Comparison of ENCODE assay signal across 8 mouse cellular contexts in the genomic region with DNA sequence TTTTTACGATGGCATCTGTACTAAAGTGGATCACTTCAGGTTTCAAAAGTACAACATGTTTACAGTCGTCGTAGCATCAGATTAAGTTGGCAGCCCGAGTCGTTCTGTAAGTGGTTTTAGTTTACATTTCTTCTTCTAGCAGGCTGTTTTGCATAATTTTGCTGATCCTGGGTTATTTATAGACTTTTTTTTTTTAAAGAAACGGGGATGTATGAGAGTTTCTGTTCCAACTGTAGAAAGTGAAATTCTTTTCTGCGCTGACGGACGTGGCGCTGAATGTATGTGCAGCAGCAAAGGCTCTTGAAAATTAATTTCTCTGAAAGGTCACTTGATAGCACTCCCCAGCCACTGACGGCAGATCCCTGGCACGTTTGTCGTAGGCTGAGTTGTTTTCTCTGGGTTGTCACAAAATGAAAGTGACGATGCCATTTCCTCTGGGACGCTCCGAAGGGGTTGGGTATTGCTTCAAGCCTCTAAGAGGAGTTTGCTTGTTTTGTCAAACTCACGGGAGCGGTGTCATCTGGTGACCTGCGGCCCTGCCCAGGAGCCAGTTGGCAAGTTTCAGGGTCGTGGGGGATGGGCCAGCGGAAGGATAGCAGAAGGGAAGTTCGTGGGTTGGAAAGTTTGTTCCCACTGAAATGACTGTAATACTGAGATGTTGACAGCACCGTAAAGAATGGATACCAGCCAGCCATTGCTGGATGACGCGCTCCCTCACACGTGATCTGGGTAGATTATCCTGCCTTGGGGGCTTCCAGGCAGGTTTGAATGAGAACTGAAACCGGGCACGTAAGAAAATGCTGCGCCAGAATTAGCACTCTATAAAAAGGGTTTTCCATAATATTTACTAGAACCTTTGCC.
A peak's percentile ranks its signal among the peaks of the same experiment; 100 is the strongest.
DNase-seq lines count a peak whose midpoint lies in the region; ATAC-seq and TF ChIP-seq lines count a peak whose summit lies in the region.

No protein-coding gene starts in this region.

- no peaks in the 10 kb centered on the region for H3K27me3 ChIP-seq in intestine, embryonic 14.5 days (replicated peaks; ENCODE audit: control insufficient read depth, insufficient read depth, low read length)
- peaks cover 13% of the 10 kb centered on the region for H3K27me3 ChIP-seq in limb, embryonic 12.5 days
- peaks cover 21% of the 10 kb centered on the region for H3K27me3 ChIP-seq in midbrain, embryonic 12.5 days
- H3K27me3 ChIP-seq in spleen, adult 2 months (ENCODE audit: control insufficient read depth, insufficient read depth, low read length) = no peaks in the 10 kb centered on the region

- TF ChIP-seq CTCF in cortical plate, adult 2 months (IDR thresholded peaks at IDR 0.05; ENCODE audit: extremely low read depth, insufficient read depth, low read length) = no peak
- TF ChIP-seq CTCF in spleen, adult 2 months (IDR thresholded peaks at IDR 0.05; ENCODE audit: extremely low read depth, insufficient read depth, insufficient read length, insufficient replicate concordance) = no peak

- intact Hi-C loops in gastrocnemius, postnatal 36 days (cut with DNase I) = no loop called here

- H3K36me3 ChIP-seq in intestine, embryonic 14.5 days (ENCODE audit: control insufficient read depth, insufficient read depth, low read length) = no peaks in the 10 kb centered on the region
- H3K36me3 ChIP-seq in limb, embryonic 12.5 days = no peaks in the 10 kb centered on the region
- H3K36me3 ChIP-seq in midbrain, embryonic 12.5 days = no peaks in the 10 kb centered on the region
- no peaks in the 10 kb centered on the region for H3K36me3 ChIP-seq in spleen, adult 2 months (ENCODE audit: control insufficient read depth, insufficient read depth, low read length)

- peak overlapping the region; percentile 41 for H3K9ac ChIP-seq in intestine, embryonic 14.5 days (ENCODE audit: low read length)
- H3K9ac ChIP-seq in limb, embryonic 12.5 days (replicated peaks) = peak overlapping the region; percentile 45; the same call in 1 of the 2 replicates
- peak overlapping the region; percentile 37 for H3K9ac ChIP-seq in midbrain, embryonic 12.5 days (replicated peaks)

- no peak for TF ChIP-seq POLR2A in cortical plate, adult 2 months (IDR thresholded peaks at IDR 0.05; ENCODE audit: extremely low read depth, insufficient read depth, low read length)
- TF ChIP-seq POLR2A in spleen, adult 2 months (IDR thresholded peaks at IDR 0.05; ENCODE audit: low read depth, low read length) = no peak

- H3K4me2 ChIP-seq in intestine, embryonic 14.5 days (ENCODE audit: low read length) = peak overlapping the region; percentile 69
- H3K4me2 ChIP-seq in limb, embryonic 12.5 days = peak overlapping the region; percentile 95
- H3K4me2 ChIP-seq in midbrain, embryonic 12.5 days (replicated peaks) = peak overlapping the region; percentile 85

- DNase-seq in right cerebral cortex, adult 18-20 months = peak; percentile 47
- DNase-seq in right cerebral cortex, postnatal 36 days (ENCODE audit: low spot score in 2 of 2) = no peak
- DNase-seq in gastrocnemius, postnatal 36 days = peak; percentile 51 to 69
- DNase-seq in intestine, embryonic 14.5 days (ENCODE audit: low spot score) = peak; percentile 71
- DNase-seq in spleen, adult 2 months (ENCODE audit: low read depth in 1 of 2, low spot score in 2 of 2) = peak; percentile 46 to 52

- no peak overlapping the region for H3K27ac ChIP-seq in cortical plate, adult 2 months (ENCODE audit: insufficient read depth, low read length)
- peak overlapping the region; percentile 47 for H3K27ac ChIP-seq in intestine, embryonic 14.5 days (ENCODE audit: low read depth)
- 0 out of 2 replicates have a peak overlapping the region, but pooled peaks have one; percentile 41 for H3K27ac ChIP-seq in limb, embryonic 12.5 days
- H3K27ac ChIP-seq in midbrain, embryonic 12.5 days (replicated peaks) = no peak overlapping the region
- H3K27ac ChIP-seq in spleen, adult 2 months (ENCODE audit: insufficient read depth, low read length) = peak overlapping the region; percentile 83

- peak; percentile 52; the same call in 1 of the 2 replicates for ATAC-seq in intestine, embryonic 14.5 days (replicated peaks; ENCODE audit: low FRiP score, low TSS enrichment, low read depth)
- peak; percentile 27; the same call in 1 of the 2 replicates for ATAC-seq in limb, embryonic 12.5 days (ENCODE audit: insufficient number of reproducible peaks, insufficient read depth, low FRiP score, low TSS enrichment, low read depth)
- peak; percentile 71 for ATAC-seq in midbrain, embryonic 12.5 days (ENCODE audit: low FRiP score, low read depth)

- H3K9me3 ChIP-seq in intestine, embryonic 14.5 days (ENCODE audit: control insufficient read depth, low read length) = no peaks in the 10 kb centered on the region
- no peaks in the 10 kb centered on the region for H3K9me3 ChIP-seq in limb, embryonic 12.5 days
- H3K9me3 ChIP-seq in midbrain, embryonic 12.5 days = no peaks in the 10 kb centered on the region

- H3K4me3 ChIP-seq in cortical plate, adult 2 months (ENCODE audit: insufficient read depth, low read length) = peak overlapping the region; percentile 50
- peak overlapping the region; percentile 44 for H3K4me3 ChIP-seq in intestine, embryonic 14.5 days (ENCODE audit: low read depth, low read length)
- H3K4me3 ChIP-seq in limb, embryonic 12.5 days (replicated peaks) = peak overlapping the region; percentile 47
- H3K4me3 ChIP-seq in midbrain, embryonic 12.5 days = peak overlapping the region; percentile 41
- peak overlapping the region; percentile 86 for H3K4me3 ChIP-seq in spleen, adult 2 months (ENCODE audit: extremely low read depth, insufficient read depth, insufficient read length)

- under 1% methylated on average over 29 of the region's 29 CpGs for WGBS in intestine, embryonic 14.5 days
- under 1% methylated on average over 29 of the region's 29 CpGs for WGBS in limb, embryonic 12.5 days
- under 1% methylated on average over 29 of the region's 29 CpGs for WGBS in midbrain, embryonic 12.5 days
- WGBS in spleen, adult 2 months = under 1% methylated on average over 29 of the region's 29 CpGs

- 0 out of 2 replicates have a peak, but pooled peaks cover 1% of the 10 kb centered on the region for H3K4me1 ChIP-seq in cortical plate, adult 2 months (ENCODE audit: control insufficient read depth, insufficient read depth, low read length)
- H3K4me1 ChIP-seq in intestine, embryonic 14.5 days (replicated peaks; ENCODE audit: control insufficient read depth, insufficient read depth, low read length) = peaks cover 13% of the 10 kb centered on the region; the same call in 1 of the 2 replicates
- peaks cover 21% of the 10 kb centered on the region for H3K4me1 ChIP-seq in limb, embryonic 12.5 days (replicated peaks)
- peaks cover 16% of the 10 kb centered on the region for H3K4me1 ChIP-seq in midbrain, embryonic 12.5 days
- no peaks in the 10 kb centered on the region for H3K4me1 ChIP-seq in spleen, adult 2 months (ENCODE audit: control insufficient read depth, insufficient read depth, insufficient read length)

Comparison
In these comparisons a context has a peak if more than half of its experiments do, and no peak if none do; other contexts are left out.
1. DNase-seq: peak in right cerebral cortex, adult 18-20 months (single experiment), gastrocnemius, postnatal 36 days (2 of 2), intestine, embryonic 14.5 days (single experiment) and spleen, adult 2 months (2 of 2); none in right cerebral cortex, postnatal 36 days (0 of 2).
2. H3K27ac ChIP-seq: peak in intestine, embryonic 14.5 days (single experiment), limb, embryonic 12.5 days (single experiment) and spleen, adult 2 months (single experiment); none in cortical plate, adult 2 months (single experiment) and midbrain, embryonic 12.5 days (single experiment).
3. Peak in every context shown above with its lines, with median percentiles within 50 percentile points of each other: H3K4me3 ChIP-seq, ATAC-seq, H3K4me2 ChIP-seq and H3K9ac ChIP-seq.